Mouse (Mus musculus) small intestine, adult 2 months (tissue): ENCODE measurements at regions not wholly inside any gene's neighbourhood (a gene's known extent, or its start where the extent isn't known, plus 50 kb on each side); places are given as distances from the start of the nearest gene placed in this dataset.

Experiments used
- H3K27ac ChIP-seq: fragments of 200-500 bp; 2 replicates; pipeline ENCODE4 v1.5.1; 2012; ENCODE audit warnings: low read depth, low read length, control low read depth, inconsistent platforms; ENCODE audit not compliant: insufficient read depth
- H3K27me3 ChIP-seq: fragments of 200-500 bp; 2 replicates; pipeline ENCODE4 v1.6.1; 2012; ENCODE audit warnings: mild to moderate bottlenecking, moderate library complexity, low read length, inconsistent platforms; ENCODE audit not compliant: control insufficient read depth, insufficient read depth
- H3K36me3 ChIP-seq: fragments of 200-500 bp; 2 replicates; pipeline ENCODE4 v1.6.1; 2012; ENCODE audit warnings: mild to moderate bottlenecking, low read length, control low read depth, inconsistent platforms; ENCODE audit not compliant: control insufficient read depth, insufficient read depth
- H3K4me1 ChIP-seq: fragments of 200-500 bp; 2 replicates; pipeline ENCODE4 v1.6.1; 2012; ENCODE audit warnings: low read length, inconsistent platforms, mixed read lengths; ENCODE audit not compliant: control insufficient read depth, insufficient read depth, insufficient read length
- H3K4me3 ChIP-seq: fragments of 200-500 bp; 2 replicates; pipeline ENCODE4 v1.5.1; 2012; ENCODE audit warnings: low read depth, mild to moderate bottlenecking, control low read depth, inconsistent platforms, low read length, moderate library complexity
- CTCF ChIP-seq: fragments of 200-500 bp; IDR thresholded peaks from 2 replicates; pipeline ENCODE4 v1.5.1; 2012; ENCODE audit warnings: low read depth, mild to moderate bottlenecking, control low read depth, inconsistent platforms, low read length, moderate library complexity, mixed read lengths; ENCODE audit not compliant: insufficient replicate concordance, insufficient read length; ENCODE audit errors: extremely low read depth
- POLR2A ChIP-seq: fragments of 200-500 bp; IDR thresholded peaks from 2 replicates; pipeline ENCODE4 v1.6.1; 2012; ENCODE audit warnings: low read depth, mild to moderate bottlenecking, control low read depth, inconsistent platforms, low read length, moderate library complexity
- WGBS: fragments of 180-500 bp; shearing (Covaris S2); methylation state at CpG from one replicate; pipeline ENCODE4 v1.1.7; 2018; 5-methylcytosine and 5-hydroxymethylcytosine counted together

DNA sequence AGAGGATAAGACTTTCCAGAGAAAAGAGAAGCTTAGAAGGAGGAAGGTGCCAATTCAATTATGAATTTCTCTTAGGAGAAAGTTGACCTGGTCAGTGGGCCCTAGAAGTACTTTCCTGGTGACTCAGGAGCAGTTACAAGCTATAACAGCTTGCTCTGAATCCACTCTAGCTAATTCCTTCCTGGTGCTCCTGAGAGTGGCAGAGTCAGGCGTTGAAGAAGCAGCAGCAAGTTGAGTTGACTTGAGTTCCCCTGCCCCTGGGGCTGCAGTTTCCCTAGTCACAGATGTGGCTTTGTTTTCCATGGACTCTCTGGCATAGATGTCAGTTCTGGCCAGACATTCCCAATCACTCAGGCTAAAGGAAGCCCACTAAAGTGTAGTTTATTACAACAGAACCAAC is 85.9 kb downstream of the Osr1 start:
- WGBS: 37% methylated on average over 1 of the region's 1 CpGs
- no peaks in the 10 kb centered on the region for H3K36me3 ChIP-seq
- H3K27me3 ChIP-seq: no peaks in the 10 kb centered on the region
- no peaks in the 10 kb centered on the region for H3K4me1 ChIP-seq
- H3K27ac ChIP-seq: no peak overlapping the region
- no peak for TF ChIP-seq POLR2A
- no peak for TF ChIP-seq CTCF
- H3K4me3 ChIP-seq: no peak overlapping the region

DNA sequence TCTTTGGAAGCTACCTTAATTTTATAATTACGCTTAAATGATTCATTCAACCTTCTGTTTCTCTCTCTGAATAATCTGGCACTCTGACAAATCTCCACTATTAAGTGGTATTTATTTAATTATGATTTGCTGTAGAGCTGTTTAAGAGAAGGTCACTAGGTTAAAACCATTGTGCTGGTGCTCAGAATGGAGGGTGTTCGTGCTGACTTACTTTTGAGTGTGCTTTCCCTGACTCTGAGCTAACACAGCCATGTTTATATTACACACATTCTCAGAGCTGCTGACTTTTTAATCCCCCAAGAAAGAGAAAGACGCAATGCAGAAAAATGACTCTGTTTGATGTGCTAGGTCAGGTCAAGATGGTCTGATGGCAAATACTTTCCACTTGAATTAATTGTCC is 86.4 kb downstream of the Osr1 start:
- H3K36me3 ChIP-seq: no peaks in the 10 kb centered on the region
- no peaks in the 10 kb centered on the region for H3K4me1 ChIP-seq
- no peak overlapping the region for H3K4me3 ChIP-seq
- no peak for TF ChIP-seq CTCF
- TF ChIP-seq POLR2A: no peak
- 48% methylated on average over 3 of the region's 3 CpGs for WGBS
- no peaks in the 10 kb centered on the region for H3K27me3 ChIP-seq
- H3K27ac ChIP-seq: no peak overlapping the region

DNA sequence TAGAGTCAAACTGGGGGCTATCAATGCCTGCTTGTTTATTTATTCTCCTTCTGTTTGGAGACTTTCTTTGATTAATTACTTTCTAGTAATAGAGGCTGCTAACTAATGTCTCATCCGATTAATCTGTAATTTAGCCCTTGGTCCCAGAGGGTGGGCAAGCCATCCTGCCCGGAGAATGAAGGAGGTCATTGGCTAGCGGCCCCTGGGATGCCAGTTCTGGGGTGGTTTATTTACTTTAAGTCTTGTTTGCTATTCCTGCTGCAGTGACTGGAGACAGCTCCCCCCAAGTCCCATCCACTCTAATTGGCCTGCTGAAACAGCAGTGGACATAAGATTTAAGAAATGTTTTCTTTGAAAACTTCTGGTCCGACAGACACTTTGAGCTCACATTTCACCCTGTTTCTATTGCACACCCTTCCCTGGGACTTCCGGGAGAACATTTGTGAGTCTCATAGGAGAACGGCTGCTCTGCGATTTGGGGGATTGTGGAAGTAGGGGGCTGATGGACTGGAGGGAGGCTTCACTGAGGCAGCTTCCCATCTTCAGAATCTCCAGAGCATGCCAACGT is 87.4 kb downstream of the Osr1 start:
- no peak overlapping the region for H3K4me3 ChIP-seq
- no peaks in the 10 kb centered on the region for H3K27me3 ChIP-seq
- WGBS: 22% methylated on average over 8 of the region's 8 CpGs
- no peaks in the 10 kb centered on the region for H3K36me3 ChIP-seq
- no peak for TF ChIP-seq CTCF
- TF ChIP-seq POLR2A: no peak
- H3K27ac ChIP-seq: no peak overlapping the region
- no peaks in the 10 kb centered on the region for H3K4me1 ChIP-seq

DNA sequence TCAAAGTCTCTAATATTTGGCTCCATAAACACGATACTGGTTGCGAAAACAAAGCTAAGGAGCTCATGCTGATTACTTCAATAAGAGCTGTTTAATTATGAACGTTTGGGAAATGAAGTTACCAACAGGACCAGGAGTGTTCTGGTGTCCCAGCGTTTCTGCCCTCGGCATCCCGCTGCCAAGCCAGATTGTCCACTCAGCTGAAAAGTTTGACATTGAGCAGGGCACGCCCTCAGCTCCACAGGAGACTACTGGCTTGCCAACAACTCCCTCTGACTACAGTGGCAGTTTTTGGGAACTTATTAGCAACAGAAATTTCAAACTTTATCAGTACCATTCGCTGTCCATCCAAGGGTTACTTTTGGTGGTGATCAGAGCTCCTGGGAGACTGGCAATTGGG is 87.9 kb downstream of the Osr1 start:
- TF ChIP-seq POLR2A (no peak), CTCF (no peak)
- Histone ChIP-seq H3K36me3 (no peaks in the 10 kb centered on the region), H3K27ac (no peak overlapping the region), H3K4me1 (no peaks in the 10 kb centered on the region), H3K4me3 (no peak overlapping the region), H3K27me3 (no peaks in the 10 kb centered on the region)
- WGBS: 44% methylated on average over 8 of the region's 8 CpGs

DNA sequence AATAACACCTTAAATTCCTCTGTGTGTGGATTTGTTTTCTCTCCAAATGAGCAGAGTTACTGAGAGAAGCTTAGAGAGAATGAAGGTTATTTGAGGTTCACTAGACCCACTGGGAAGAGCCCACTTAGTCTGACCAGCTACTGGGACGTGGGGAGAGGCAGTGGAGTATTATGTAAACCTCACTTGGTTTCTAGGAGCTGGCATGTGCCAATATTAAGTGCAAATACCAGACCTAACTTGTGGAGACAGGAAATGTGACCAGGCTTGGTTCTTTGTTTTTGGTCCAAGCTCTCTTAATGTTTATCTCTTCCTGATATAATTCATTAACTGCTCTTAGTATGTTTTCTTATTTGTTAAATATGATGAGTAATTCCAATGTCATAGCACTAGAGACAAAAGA is 90.4 kb downstream of the Osr1 start:
- no peaks in the 10 kb centered on the region for H3K27me3 ChIP-seq
- TF ChIP-seq CTCF (no peak), POLR2A (no peak)
- H3K4me1 ChIP-seq: no peaks in the 10 kb centered on the region
- H3K27ac ChIP-seq: no peak overlapping the region
- no peaks in the 10 kb centered on the region for H3K36me3 ChIP-seq
- WGBS: 6% methylated on average over 1 of the region's 1 CpGs
- H3K4me3 ChIP-seq: no peak overlapping the region

DNA sequence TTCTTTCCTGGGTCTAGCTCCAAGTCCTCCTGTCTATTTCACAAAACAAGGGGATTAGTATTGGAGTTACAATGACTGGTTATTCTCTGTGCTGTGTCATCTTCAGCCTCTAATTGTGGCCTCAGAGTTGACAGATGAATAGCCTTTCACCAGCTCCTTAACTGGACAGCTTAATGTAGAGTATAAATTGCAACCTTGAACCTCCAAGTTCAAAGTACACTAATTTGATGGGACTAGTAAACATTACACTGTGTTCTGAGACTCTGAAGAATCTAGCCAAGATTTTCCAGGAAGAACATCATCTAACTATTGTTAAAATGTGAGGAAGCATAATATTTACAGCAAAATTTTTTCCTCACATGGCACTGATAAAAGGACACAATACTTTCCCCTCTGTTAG is 118.9 kb downstream of the Osr1 start:
- Histone ChIP-seq H3K27ac (no peak overlapping the region), H3K4me1 (no peaks in the 10 kb centered on the region), H3K36me3 (no peaks in the 10 kb centered on the region), H3K4me3 (no peak overlapping the region), H3K27me3 (no peaks in the 10 kb centered on the region)
- TF ChIP-seq CTCF (no peak), POLR2A (no peak)

DNA sequence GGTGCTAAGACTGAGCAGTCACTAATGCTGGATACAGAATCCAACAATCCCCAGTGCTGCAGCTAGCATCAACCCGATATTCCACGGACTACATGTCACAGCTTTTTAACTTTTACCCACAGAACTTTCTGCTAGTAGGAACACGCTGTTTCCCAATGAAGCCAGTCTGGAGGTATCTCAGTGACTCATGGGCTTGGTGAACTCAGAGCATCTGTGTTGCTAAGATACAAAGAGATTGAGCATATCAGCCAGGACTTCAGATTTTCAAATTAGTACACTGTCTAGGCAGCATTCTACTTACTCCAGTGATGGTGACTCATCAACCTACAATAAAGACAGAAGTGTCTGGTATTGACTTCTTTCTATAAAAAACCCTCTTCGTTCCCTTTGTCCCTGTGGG is 119.6 kb downstream of the Osr1 start:
- 73% methylated on average over 4 of the region's 4 CpGs for WGBS
- Histone ChIP-seq H3K36me3 (no peaks in the 10 kb centered on the region), H3K27ac (no peak overlapping the region), H3K27me3 (no peaks in the 10 kb centered on the region), H3K4me1 (no peaks in the 10 kb centered on the region), H3K4me3 (no peak overlapping the region)
- TF ChIP-seq CTCF (no peak), POLR2A (no peak)

DNA sequence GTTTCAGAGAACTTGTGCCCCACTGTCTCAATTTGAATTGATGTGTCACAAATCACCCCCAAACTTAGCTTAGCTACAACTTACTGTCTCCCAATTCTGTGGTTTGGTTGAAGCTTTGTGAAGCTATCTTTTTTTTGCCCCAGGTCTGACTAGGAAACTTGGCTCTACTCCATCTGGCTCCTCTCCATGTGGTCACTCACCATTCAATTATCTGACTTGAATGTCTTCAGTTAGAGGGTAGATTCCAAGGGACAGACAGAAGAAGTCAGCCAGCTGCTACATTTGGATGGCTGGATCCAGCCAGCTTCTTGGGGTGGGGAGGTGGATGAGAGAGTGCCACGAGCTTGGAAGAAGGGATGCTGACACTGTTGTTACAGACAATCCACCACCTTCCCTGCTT is 163.0 kb downstream of the Osr1 start:
- no peak overlapping the region for H3K27ac ChIP-seq
- H3K4me1 ChIP-seq: no peaks in the 10 kb centered on the region
- H3K36me3 ChIP-seq: no peaks in the 10 kb centered on the region
- no peaks in the 10 kb centered on the region for H3K27me3 ChIP-seq
- TF ChIP-seq CTCF: no peak
- no peak for TF ChIP-seq POLR2A
- H3K4me3 ChIP-seq: no peak overlapping the region
- WGBS: 69% methylated on average over 1 of the region's 1 CpGs
